Mouse (Mus musculus): Measurements from ENCODE around the gene Map1a.

- no peak for TF ChIP-seq HCFC1 (IDR thresholded peaks at IDR 0.05; ENCODE audit: low read depth, low read length)
- no peak for TF ChIP-seq USF2 (IDR thresholded peaks at IDR 0.05; ENCODE audit: borderline replicate concordance in 1 of 2, insufficient read depth in 1 of 2, low read depth in 1 of 2, low read length in 2 of 2)
- no peak for TF ChIP-seq CHD2 (IDR thresholded peaks at IDR 0.05; ENCODE audit: low read length)
- no peak for TF ChIP-seq POLR2A (IDR thresholded peaks at IDR 0.05; ENCODE audit: control insufficient read depth in 1 of 2, insufficient read depth in 1 of 2, low read depth in 1 of 2, low read length in 2 of 2, poor library complexity in 1 of 2)
- TF ChIP-seq NELFE (IDR thresholded peaks at IDR 0.05; ENCODE audit: low read depth, low read length), result no peak
- no peak for TF ChIP-seq GABPA (IDR thresholded peaks at IDR 0.05; ENCODE audit: low read depth, low read length)
Observed at GRCm38 (mm10) chr2:121299471-121299870, 10.1 kb downstream of the Map1a start.
